Mouse (Mus musculus): ENCODE measurements around the gene Adamts15. TPM values are rescaled to one million over a fixed set of nuclear protein-coding genes. Genes with fewer than 3 reads are reported as not detected.

Gene Adamts15
- not detected for polyA plus RNA-seq (2017; shearing (Covaris generic))

GRCm38 (mm10) chr9:30922197-30922894, at the start of gene Adamts15:
TSS of gene Adamts15 (minus strand) at chr9:30922452.

GRCm38 (mm10) chr9:30942512-30943313, 20.5 kb upstream of the Adamts15 start, which contains the start of gene Adamts8:
TSS of gene Adamts8 (plus strand) at chr9:30942562.

Other genes with a start within 250 kb of the Adamts15 start
- gene Adamts8, start 20.1 kb upstream of the Adamts15 start, polyA plus RNA-seq (2017; shearing (Covaris generic)), result not detected
- 40.0 TPM for gene Zbtb44, start 108.2 kb upstream of the Adamts15 start, polyA plus RNA-seq (2017; shearing (Covaris generic))
- 10.2 TPM for gene St14, start 209.4 kb upstream of the Adamts15 start, polyA plus RNA-seq (2017; shearing (Covaris generic))